Mouse (Mus musculus) left cerebral cortex, adult 8-10 months (tissue): Measurements from ENCODE around the gene Coro1b. TPM values are rescaled to one million over a fixed set of nuclear protein-coding genes. Genes with fewer than 3 reads are reported as not detected.
"Not testable (repeated sequence)": the region's sequence is repeated elsewhere in the genome, so short reads cannot be mapped to it uniquely, and the experiment has no call there.

Experiments used
- DNase-seq, 2 experiments: peaks; one replicate each; pipeline ENCODE4 v3.0.0; 2022; ENCODE audit warnings: low spot score in 2 of 2
- total RNA-seq, 4 experiments: library from RNA; stranded (reverse); gene quantifications; 2 replicates each; pipeline ENCODE4 v1.2.4; 2022

Coro1b gene
- total RNA-seq, 4 experiments from 2014 or later: 86.9 to 98.0 (median 92.5) TPM

DNA sequence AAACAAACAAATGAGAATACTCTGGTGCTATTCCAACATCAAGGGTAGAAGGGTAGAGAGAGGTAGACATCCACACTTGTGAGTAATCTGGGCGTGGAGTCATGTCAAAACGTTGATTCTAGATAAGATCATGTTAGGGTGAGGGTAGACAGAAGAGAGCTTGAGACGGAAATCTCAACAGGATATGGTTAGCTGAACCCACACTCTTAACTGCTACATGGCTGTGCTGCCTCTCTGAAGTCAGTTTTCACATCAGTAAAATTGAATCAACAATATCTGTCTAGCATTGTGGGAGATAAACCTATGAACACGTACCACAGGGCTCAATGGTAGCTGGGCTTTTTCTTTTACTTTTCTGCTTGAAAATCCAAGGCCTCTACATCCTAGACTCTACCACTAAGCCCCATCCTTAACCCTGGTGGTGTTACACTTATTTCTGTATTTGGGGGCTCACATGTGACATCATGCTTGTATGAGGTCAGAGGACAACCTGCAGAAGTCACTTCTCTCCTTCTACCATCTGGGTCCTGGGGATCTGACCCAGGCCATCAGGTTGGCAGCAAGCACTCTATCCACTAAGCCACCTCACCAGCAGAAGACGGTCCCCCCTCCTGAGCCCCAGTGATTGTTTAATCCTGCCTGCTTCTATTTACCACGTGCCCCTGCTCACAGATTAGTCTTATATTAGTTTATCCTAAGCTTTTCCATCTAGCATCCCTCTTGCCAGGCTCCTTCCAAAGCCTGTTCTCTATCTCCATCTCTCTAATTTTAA, 28.5 kb upstream of the Coro1b start:
- no peak for DNase-seq

DNA sequence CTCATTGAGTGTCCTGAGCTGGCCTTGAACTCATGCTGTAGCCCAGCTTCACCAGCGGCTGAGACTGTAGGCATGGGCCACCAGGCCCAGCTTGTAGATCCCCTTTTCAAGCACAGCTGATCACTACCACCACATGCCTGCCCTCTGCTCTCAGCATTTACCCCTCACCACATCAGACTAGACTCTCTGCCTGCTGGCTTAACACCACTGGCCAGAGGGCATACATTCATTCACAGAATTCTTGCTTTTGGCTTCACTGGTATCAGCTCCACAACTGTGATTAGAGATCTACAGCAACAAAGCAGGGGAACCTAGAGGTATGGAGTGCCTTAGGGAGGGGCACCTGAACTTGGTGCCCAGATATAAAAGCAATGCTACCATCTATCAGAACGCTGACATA, 27.9 kb upstream of the Coro1b start:
- DNase-seq: no peak

DNA sequence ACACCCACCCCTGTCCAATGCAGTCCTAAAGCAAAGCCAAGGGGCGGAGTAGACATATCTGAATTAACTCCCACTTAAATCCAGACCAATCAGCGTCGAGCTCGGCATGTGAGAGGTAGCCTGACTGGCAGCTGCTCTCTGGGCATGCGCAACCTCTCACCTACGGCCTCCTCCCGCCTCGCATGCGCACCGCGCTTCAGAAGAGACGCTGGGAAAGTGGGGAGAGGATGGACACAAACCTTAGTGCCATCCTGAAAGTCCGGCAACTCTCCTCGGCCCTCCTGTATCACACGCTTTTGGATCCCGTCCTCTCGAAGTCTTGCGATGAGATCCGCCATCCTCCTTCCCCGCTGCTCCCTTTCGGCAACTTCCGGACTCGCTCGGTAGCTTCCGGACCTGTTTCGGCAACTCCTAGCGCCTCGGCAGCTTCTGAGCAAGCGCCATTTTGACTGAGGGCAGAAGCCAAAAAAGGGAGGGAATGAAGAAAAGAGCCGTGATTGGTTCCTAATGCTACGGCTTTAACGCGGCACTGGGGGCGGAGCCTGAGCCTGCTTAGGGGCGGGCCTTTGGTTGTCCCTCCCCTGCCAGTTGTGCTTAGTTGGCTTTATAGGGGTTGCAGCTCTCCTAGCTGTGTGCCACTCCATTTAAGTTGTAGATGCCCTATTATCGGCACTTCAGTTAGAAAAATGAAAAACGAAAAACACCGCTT, 27.2 kb upstream of the Coro1b start:
- DNase-seq: peak; percentile 97 to 98

DNA sequence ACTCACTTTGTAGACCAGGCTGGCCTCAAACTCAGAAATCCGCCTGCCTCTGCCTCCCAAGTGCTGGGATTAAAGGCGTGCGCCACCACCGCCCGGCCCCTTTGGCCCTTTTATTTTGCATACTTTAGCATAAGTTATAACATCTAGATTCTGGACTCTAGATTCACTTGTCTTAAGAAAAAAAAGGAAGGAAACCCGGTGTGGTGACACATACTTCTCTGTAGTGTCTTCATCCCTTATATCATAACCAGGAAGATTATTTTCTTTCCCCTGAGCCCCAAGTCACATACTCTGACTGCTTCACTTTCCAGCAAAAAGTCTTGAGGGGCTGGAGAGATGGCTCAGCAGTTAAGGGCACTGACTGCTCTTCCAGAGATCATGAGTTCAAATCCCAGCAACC, 26.5 kb upstream of the Coro1b start:
- not testable (repeated sequence) for DNase-seq

DNA sequence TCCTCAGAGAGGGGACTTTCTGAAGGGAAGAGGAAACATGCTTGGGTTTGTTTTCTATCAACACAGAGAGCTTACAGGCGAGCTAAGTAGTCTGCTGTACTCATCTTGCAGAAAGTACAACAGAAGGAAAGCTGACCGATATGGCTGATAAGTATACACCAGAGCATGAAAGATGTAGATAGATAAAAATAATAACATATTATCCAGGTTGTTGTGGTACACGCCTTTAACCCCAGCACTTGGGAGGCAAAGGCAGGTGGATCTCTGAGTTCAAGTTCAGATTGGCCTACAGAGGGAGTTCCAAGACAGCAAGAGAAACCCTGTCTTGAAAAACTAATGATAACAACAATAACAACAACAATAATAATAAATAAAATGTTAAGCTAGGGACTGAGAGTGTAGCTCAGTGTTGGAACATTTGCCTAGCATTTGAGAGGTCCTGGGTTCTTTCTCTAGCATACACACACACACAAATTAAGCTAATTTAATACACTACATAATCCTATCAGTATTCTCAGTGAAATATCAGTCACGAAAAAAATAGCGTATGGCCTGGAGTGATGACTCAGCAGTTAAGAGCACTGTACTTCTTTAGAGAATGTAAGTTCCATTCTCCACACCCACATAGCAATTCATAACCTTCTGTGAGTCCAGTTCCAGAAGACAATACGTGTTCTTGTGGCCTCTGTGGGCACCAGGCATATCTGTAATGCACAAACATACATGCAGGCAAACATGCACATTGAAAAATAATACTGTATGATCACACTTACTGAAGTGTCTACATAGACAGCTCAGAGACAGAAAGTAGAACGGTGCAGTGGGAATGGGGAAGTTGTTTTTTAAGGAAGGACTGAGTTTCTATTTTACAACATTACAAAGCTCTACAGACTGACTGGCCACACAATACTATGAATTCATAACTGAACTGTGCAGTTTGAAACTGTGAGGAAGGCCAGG, 25.7 kb upstream of the Coro1b start:
- DNase-seq: no peak

DNA sequence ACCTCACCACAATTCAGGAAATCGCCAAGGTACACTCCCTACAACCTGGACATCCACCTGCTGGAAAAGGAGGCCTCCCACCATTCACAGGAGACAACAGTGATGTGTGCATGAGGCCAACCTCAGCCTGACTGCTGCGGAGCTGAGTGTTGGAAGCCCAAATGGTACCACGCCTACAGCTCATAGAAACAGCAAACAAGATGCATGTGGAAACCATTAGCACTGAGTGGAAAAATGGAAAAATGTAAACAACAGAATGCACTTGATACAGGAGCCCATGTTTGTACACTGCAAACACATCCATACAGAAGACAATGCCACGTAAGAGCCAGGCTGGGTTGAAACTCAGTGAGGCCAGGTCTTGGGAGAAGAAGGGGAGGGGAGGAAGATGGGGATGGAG, 24.0 kb upstream of the Coro1b start:
- DNase-seq: no peak

DNA sequence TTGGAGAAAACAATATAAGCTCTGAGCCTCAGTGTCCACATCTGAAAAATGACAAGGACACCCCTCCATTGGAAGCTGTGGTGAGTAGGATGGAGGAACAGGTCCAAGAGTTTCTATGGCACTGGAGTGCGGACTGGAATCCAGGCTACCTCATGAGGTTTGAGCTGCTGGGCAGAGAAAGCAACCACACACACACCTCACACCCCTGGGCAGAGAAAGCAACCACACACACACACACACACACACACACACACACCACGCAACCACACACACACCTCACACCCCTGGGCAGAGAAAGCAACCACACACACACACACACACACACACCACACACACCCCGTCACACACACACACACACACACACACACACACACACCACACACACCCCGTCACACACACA, 23.2 kb upstream of the Coro1b start:
- DNase-seq: not testable (repeated sequence)

DNA sequence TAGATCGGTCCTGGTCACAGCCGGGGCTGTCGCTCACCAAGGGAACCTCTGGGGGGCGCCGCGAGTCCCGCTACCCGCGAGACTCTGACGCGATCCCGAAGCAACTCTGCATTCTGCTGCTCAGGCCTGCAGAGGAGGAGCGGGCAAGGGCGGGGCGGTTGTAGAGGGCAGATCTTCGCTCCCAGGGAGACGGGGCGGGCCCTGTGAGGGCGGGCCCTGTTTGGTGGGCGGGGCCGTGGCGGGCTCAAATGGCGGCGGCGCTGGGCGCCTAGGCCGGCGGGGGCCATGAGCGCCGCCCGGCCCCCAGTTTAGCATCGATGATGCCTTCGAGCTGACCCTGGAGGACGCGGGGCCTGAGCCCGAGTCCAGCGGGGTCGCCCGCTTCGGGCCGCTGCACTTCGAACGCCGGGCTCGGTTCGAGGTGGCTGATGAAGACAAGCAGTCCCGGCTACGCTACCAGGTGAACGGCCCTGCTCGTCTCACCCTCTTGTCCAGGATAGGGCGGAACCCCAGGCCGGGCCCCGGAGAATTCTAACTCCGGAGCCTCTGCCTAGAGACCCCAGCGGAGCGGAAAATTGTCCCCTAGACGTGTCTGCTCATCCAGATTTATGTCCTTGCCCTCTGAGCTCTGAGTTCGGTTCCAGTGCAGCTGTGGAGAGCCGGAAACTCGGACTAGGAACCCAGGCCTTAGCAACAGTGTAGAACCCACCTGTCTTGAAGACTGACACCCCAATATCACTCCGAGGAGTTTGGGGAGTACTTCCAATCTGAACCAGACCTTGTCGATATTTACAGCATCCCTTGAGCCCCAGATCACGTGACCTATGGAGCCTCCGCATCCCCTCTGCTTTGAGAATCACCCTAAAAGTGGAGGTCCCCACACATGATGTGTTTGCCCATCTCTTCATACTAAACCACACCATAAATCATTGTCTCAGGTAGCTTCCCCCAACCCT, 22.4 kb upstream of the Coro1b start, which contains the start of gene Aip:
TSS of gene Aip (minus strand) at position 118 of the 956 bp plus-strand sequence.
- DNase-seq: peak; percentile 83 to 98

DNA sequence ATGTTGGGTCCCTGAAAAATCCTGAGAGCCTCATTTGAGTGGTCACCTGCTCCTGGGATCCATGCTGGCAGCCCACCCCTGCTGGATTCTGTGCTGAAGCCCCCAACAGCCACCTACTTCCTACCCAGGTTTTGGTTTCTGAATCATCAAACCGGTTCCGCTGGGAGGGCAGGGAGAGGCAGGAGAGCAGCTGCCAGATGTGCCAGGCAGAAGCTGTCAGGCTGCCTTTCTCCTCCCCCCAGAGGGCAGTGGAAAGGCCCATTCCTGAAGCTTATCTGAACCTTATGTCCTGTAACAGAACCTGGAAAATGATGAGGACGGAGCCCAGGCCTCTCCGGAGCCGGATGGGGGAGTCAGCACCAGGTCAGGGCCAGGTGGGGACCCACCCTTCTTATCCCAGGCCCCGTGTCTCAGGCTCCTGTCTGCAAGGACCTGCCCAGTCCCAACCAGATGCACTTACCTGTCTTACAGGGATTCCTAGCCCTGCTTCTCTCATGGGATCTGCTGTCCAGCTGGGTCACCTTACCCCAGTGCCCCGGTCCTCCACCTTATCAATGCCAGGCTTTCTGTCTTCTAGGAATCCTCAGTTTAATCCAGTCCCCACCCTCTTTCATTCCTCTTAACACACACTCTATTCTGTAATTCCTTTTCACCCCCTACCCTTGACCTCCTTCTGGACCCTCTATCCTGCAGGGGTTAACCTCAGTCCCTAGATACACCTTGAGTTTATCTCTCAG, 21.5 kb upstream of the Coro1b start:
- DNase-seq: no peak

DNA sequence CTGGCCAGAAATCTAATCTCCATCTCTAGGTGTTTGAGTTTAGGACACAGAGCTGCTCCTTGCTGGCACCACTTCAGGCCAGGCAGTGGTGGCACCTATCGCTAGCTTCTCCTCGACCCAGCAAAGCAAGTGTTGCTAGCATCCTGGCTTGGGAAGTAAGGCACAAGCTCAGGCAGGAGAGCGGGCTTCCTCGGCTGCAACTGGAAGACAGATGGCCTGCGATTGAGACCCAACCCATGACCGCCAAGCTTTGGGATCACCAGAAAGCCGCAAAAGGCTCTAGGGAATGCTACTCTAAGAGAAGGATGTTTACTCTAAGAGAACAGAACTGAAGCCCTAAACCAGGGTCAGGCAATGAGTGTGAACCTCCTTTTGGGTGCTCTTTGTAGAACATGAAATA, 19.0 kb upstream of the Coro1b start:
- no peak for DNase-seq

DNA sequence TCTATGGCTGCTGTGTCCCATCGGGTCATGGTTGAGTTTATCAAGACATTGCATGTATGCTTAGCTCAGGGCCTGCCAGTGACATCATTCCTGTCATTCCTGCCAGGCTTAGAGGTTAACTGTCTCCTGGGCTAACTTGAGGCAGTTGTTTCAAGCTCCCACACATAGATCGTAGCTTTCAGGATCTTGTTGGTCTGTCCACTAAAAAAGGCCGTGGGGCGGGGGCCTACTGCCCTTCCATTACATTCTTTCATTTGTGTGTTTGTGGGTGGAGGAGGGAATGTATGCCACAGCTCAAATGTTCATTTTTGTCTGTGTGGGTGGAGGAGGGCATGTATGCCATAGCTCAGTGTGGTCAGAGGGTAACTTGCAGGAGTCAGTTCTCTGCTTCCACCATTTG, 18.3 kb upstream of the Coro1b start:
- DNase-seq: no peak

DNA sequence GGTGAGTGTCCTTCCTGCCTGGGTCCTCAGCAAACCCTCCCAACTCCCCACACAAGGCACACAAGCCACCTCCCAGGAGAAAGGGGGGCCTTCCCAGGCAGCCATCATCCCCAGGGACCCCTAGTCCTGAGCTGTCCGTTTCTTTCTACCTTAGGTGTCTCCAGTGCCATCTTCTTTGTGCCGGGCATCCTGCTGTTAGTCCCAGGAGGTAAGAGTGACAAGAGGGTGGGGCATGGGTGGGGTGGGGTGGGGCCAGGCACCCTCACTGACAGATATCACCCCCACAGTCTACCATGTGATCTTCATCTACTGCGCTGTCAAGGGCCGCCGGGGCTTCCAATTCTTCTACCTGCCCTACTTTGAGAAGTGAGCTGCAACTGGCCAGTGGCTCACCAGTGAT, 17.3 kb upstream of the Coro1b start:
- DNase-seq: no peak

DNA sequence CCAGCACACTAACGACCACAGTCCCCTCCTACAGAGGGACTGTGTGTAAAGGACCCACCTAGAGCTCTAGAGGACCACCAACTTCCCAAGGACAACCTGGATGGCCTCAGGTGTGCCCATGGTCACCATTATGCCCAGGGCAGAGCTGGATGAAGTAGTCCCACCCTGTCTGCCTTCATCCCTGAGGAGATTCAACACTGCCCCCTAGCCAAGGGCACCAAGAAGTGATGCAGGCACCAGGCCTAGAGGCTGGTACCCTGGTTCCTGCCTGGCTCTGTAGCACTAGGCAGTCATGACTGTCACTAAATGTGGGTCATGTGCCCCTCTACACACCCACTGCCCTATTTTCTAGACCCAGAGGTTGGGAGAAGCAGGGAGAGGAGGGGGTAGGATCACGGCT, 16.7 kb upstream of the Coro1b start:
- DNase-seq: no peak

DNA sequence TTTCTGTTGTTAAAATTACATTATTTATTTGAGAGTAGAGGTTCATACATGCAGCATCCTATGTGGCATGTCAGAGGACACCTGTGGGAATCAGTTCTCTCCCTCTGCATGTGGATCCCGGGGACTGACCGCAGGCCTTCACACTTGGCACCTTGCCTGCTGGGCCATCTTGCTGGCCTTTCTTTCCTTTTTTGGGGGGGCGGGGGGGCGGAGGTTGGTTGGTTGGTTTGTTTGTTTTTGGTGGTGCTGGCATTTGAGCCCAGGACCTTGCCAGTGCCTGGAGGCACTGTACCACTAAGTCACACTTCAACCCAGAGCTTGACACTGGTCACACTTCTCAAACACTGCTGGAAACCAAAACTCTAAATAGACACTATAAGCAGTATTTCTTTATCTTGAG, 14.1 kb upstream of the Coro1b start:
- no peak for DNase-seq

DNA sequence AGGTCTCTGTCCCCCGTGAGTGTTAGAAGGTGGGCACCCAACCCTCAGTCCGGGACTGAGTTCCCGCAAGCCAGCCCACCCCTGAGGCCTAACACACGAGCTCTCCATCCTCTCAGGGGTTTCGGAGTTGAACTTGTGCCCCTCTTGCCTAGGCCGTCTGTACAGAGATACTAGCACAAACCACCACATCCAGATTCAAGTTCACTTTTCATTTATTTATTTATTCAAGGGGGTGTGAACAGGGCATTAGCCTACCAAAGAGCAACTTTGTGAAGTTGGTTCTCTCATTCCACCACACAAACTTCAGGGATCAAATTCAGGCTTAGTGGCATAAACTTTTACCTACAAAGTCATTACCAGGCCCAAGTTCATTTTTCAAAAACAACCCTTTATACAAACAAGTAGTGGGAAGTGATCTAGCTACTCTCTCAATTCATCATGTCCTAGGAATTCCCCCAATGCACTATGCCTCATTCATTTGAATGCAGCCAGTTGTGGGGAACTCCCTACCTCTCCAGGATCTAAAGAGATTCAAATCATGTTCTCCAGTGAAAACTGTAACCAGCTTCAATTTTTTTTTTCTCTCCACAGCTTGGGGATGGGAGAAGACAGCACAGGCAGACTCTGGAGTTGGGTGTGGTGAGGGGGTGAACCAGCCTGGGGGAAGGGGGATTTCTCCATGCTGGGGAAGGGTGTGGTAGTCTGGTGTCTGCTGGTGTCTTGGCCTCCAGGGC, 13.0 kb upstream of the Coro1b start:
- DNase-seq: not testable (repeated sequence)

DNA sequence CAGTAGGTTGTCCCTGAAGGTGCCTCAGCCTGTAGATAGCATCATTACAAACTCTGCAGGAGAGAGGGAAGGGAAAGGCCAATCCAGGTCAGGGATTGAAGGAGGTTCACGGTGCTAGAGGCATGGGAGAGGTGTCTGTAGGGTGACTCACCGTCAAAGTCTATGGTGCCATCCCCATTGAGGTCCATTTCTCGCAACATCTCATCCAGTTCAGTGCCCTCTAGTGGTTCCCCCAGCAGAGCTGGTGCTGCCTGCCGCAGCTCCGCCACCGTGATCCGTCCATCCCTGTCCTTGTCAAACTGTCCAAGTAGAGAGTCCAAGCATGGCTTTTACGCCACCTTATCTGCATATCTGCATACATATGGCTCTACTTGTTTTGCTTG, 12.5 kb upstream of the Coro1b start:
- DNase-seq: not testable (repeated sequence)

DNA sequence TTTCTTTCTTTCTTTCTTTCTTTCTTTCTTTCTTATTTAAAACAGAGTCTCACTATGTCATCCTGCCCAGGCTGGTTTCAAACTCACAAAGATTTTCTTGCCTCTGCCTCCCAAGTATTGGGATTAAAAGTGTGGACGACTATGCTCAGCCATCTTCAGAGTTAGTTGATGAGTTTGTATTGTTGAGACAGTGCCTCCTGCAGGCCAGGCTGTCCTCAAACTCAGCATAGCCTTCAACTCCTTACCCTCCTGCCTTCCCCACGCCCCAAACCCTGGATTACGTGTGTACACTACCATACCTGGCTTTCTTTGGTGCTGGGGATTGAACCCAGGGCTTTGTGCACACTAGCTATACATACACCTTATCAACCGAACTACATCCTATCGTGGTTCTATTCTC, 12.0 kb upstream of the Coro1b start:
- DNase-seq: no peak

DNA sequence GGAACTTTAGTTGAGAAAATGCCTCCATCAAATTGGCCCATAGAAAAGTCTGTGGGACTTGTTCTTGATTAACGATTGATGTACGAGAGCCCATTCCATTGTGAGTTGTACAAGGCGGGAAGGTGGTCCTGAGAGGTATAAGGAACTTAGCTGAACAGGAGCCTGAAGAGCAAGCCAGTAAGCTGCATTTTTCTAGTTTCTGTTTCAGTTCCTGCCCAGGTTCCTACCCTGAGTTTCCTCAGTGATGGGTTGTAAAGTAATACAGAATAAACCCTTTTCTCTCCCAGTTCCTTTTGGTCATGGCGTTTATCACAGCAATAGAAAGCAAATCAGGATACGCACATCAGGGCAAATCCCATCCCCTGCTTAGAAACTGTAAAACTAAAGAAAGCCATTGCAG, 10.5 kb upstream of the Coro1b start:
- DNase-seq: no peak

DNA sequence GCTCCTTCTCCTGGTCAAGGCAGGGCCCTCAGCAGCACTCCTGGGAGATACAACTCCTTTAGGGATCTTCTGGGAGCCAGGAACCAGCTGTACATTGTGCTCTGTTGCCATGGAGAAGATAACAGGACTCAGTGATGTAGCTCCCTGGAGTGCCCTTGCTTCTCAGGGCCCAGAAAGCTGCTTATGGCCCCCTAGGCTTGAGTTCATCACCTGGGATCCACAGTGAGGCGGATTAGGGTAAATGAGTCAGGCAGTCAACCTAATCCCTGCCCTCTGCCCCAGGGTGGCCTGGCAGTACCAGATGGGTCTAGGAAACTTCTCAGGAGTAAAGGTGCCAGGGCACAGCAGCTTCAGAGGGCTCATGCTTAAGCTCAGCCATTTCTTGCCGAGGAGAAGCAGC, 9.0 kb upstream of the Coro1b start, which contains the start of gene Gpr152:
TSS of gene Gpr152 (plus strand) at position 342 of the 400 bp plus-strand sequence.
- no peak for DNase-seq
